Mouse (Mus musculus): ENCODE results near the gene Atg101.
A peak's percentile ranks its signal among the peaks of the same experiment; 100 is the strongest.

Atg101 gene

DNA sequence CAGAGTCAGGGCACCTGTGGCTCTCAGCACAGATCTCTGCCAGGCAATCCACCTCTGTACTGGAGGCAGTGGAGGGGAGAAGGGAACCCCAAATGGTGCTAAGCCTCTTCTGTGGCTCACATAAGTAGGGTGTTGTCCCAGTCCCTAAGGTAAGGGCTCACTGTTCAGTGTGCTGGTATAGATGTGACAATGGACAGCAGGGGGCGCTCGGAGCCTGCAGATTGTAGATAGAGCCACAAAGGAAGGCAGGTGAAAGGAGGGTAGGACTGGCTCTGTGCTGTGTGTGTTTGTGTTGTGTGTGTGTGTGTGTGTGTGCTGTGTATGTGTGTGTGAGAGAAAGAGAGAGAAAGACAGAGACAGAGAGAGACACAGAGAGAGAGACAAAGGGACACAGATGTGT is 55.5 kb downstream of the Atg101 start:
- Histone ChIP-seq H3K27me3 (ENCODE audit: control insufficient read depth, insufficient read depth, low read length, poor library complexity, severe bottlenecking) (no peaks in the 10 kb centered on the region), H3K36me3 (ENCODE audit: control insufficient read depth, insufficient read depth, low read length, poor library complexity, severe bottlenecking) (no peaks in the 10 kb centered on the region)
- DNase-seq (ENCODE audit: low read depth, low spot score): peak; percentile 87
